Mouse (Mus musculus): ENCODE data around the gene Apba2.

Gene Apba2

DNA sequence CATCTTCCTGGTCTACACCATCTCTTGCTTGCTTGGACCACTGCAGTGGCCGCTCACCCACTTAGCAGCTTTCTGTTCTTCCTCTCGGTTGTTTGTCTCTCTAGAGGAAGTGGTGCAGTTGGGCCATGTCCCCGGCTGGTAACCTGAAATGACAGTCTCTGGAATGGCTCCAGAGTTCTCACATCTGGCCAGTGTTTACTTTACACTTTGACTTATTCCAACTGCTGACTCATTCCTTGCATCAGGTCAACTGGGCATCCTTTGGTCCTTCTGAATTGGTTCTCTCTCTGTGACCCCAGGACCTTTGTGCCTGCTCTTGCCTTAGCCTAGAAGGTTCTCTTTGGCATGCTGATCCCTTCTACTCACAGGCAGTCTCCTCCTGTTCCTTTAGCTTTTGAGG lies 227.3 kb downstream of the Apba2 start:
- no peak for DNase-seq (ENCODE audit: low read depth)

GRCm38 (mm10) chr7:64729785-64730184 lies 228.3 kb downstream of the Apba2 start:
- DNase-seq (ENCODE audit: low read depth), result peak; percentile 13

GRCm38 (mm10) chr7:64739131-64739530 lies 237.6 kb downstream of the Apba2 start:
- no peak for DNase-seq (ENCODE audit: low read depth)

DNA sequence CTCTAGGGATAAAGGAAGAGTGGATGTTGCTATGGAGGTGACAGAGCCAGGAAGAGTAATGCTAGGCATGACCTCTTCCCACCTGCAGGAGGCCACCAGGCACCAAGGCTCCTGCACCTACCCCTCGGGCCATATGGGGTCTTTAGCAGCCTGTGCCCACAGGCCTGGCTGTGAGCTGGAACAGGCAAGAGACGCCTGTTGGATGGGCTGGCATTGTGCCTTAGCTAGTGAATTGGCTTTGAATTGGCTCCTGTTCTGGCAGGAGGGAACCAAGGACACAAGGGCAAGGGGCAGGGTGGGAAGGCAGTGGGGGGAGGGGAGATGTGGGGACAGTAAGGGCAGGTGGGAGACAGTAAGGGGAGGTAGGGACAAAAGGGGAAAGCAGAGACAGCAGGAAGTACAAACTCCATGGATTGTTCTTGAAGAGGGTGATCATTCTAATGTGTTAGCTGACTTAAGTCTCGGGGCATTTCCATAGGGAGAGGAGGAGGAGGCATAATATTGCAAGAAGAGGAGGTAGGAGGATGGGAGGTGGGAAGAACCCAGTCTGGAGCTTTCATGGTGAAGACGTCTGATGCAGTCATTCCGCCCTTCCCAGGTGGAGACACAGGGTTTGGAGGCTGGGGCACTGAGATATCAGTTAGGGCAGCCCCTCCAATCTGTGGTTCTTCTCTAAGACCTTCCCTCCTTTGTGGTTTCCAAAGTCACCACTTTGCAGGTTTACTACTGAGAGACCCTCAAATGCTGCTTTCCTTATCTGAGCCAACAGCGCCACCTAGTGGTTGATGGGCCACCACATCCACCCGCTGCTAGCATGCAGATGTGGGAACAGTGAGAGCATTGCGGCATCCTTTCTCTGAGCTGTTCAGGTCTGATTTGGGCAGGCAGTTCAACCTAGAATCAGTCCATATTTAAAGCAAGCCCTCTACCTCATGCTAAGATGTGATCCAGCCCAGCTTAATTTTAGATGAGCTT lies 240.1 kb downstream of the Apba2 start:
- DNase-seq (ENCODE audit: low read depth), result peak; percentile 43

DNA sequence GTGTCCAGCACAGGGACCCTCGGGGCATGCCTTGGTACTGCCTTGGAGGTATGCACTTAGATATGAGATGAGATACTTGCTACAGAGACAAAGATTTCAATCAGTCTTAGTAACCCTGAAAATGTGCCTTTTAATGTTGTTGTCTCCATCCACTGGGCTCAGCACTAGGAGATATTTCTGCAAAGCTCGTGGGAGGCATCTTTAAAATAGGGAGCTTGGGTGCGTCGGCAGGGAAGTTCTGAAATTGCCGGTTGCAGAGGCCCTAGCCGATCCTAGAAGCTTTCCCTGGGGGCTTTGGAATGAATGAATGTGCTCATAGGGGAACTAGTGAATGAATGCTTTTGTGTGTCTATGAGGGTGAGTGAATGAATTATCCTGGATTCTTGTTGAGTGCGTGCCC lies 242.1 kb downstream of the Apba2 start:
- no peak for DNase-seq (ENCODE audit: low read depth)

DNA sequence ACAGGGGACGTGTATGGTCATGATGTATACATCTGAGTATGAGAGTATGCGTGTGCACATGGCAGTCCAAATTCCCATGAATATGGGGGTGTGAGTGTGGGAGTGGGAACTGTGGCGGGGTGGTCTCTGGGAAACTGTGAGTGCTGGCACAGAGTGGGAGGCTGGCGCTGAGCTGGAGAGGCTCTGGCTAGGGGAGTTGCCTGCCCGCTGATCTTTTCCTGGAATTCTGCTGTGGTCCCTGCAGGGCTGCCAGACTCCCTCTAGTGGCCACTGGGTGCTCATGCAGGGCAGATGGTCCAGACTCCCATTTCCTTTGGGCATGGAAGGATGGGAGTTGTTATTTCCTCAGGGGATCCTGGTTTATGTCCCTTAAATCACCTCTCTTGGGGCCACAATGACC lies 250.0 kb downstream of the Apba2 start:
- DNase-seq (ENCODE audit: low read depth), result no peak

- no peak for DNase-seq (ENCODE audit: low read depth)
Observed at GRCm38 (mm10) chr7:64752133-64752532, 250.6 kb downstream of the Apba2 start.

DNA sequence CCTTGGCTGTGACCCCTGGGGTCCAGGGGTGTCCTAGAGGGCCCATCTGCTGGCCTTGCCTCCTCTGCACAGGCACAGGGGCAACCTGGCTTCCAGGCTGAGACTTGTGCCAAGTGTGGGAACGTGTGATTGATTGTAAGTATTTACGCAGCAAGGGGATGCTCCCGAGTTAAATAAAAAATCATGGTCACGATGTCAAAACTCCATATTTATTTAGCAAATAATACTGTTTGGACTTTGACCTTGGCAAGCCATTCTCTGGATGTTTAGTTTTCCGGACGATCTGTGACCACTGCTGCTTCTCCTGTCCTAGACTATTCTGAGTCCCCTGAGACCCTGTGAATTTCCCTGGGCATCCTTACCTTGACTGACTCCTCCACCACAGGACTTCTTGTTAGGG lies 252.2 kb downstream of the Apba2 start:
- DNase-seq (ENCODE audit: low read depth), result no peak

- no peak for DNase-seq (ENCODE audit: low read depth)
Observed at GRCm38 (mm10) chr7:64754161-64754560, 252.7 kb downstream of the Apba2 start.

GRCm38 (mm10) chr7:64755141-64755540 lies 253.6 kb downstream of the Apba2 start:
- no peak for DNase-seq (ENCODE audit: low read depth)

- DNase-seq (ENCODE audit: low read depth), result no peak
Observed at GRCm38 (mm10) chr7:64765595-64765994, 264.1 kb downstream of the Apba2 start.

GRCm38 (mm10) chr7:64769768-64770167 lies 268.3 kb downstream of the Apba2 start:
- no peak for DNase-seq (ENCODE audit: low read depth)

GRCm38 (mm10) chr7:64770779-64771390 lies 269.4 kb downstream of the Apba2 start:
- DNase-seq (ENCODE audit: low read depth), result no peak

GRCm38 (mm10) chr7:64773465-64773864 lies 272.0 kb downstream of the Apba2 start:
- no peak for DNase-seq (ENCODE audit: low read depth)

- no peak for DNase-seq (ENCODE audit: low read depth)
Observed at GRCm38 (mm10) chr7:64776708-64777489, 275.4 kb downstream of the Apba2 start.

GRCm38 (mm10) chr7:64779501-64779900 lies 278.0 kb downstream of the Apba2 start:
- no peak for DNase-seq (ENCODE audit: low read depth)

DNA sequence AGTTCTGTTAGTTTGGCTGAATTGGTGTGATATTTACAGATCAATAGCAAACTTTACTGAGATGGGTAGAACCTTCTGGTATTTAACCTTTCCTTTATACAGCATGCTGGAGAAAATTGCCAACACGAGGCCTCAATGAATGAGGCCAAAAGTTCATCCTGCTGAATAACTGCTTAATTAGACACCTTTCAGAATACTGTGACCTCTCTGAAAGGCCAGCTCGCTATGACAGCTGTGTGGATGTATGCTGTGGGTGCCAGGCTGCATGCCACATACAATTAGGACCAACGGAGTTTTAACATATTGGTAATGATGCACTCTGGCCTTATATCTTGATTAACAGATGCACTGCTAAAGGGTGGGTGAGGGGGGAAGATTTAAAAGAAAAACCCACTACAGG lies 283.5 kb downstream of the Apba2 start:
- DNase-seq (ENCODE audit: low read depth), result no peak

DNA sequence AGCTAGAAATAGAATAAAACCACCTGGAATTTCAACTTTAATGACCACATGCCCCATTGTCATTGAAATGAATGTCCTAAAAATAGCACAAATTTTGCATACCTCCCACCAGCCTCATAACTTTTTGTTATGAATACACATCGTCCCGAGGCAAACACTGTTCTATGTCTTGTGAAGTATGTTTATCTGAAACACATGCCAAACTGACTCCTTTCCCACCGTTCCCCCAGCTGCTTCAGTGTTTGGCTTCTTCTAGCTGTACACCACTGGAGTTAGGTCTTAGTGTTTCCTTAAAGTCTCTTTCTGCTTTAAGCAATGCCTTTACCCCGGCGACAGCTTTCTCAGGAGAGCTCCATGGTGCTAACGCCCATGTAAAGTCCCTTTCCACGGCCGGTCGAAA lies 289.6 kb downstream of the Apba2 start:
- no peak for DNase-seq (ENCODE audit: low read depth)

- DNase-seq (ENCODE audit: low read depth), result no peak
Observed at GRCm38 (mm10) chr7:64792031-64792430, 290.5 kb downstream of the Apba2 start.

GRCm38 (mm10) chr7:64795554-64795953 lies 294.0 kb downstream of the Apba2 start:
- DNase-seq (ENCODE audit: low read depth), result no peak

All from c-Kit-positive CD71-negative TER-119-negative erythroid progenitor cells, embryonic 14.5 days (primary cell).